Mouse (Mus musculus) embryonic facial prominence, embryonic 12.5 days (tissue): ENCODE data around the gene Kdm1b. TPM values are rescaled to one million over a fixed set of nuclear protein-coding genes. Genes with fewer than 3 reads are reported as not detected.

Experiments
- ATAC-seq: fragments of 200-750 bp; cut with Nextera tagmentation; 2 replicates; pipeline ENCODE4 v1.8.0; 2017; ENCODE audit not compliant: insufficient number of reproducible peaks, insufficient read depth, low FRiP score, low TSS enrichment
- H3K27ac ChIP-seq: fragments of 300-500 bp; sonication (generic); 2 replicates; pipeline ENCODE4 v1.5.1; 2016; ENCODE audit warnings: mild to moderate bottlenecking
- H3K27me3 ChIP-seq: fragments of 300-500 bp; sonication (generic); 2 replicates; pipeline ENCODE4 v1.6.1; 2016; ENCODE audit warnings: mild to moderate bottlenecking, moderate library complexity
- H3K36me3 ChIP-seq: fragments of 300-500 bp; sonication (generic); 2 replicates; pipeline ENCODE4 v1.6.1; 2016; ENCODE audit warnings: mild to moderate bottlenecking
- H3K4me1 ChIP-seq: fragments of 300-500 bp; sonication (generic); 2 replicates; pipeline ENCODE4 v1.6.1; 2016
- H3K4me2 ChIP-seq: fragments of 300-500 bp; sonication (generic); replicated peaks from 2 replicates; pipeline ENCODE4 v1.6.1; 2016; ENCODE audit warnings: mild to moderate bottlenecking, moderate library complexity
- H3K4me3 ChIP-seq: fragments of 300-500 bp; sonication (generic); 2 replicates; pipeline ENCODE4 v1.5.1; 2016; ENCODE audit warnings: mild to moderate bottlenecking
- H3K9ac ChIP-seq: fragments of 300-500 bp; sonication (generic); 2 replicates; pipeline ENCODE4 v1.6.1; 2016; ENCODE audit warnings: mild to moderate bottlenecking, moderate library complexity
- H3K9me3 ChIP-seq: fragments of 300-500 bp; sonication (generic); 2 replicates; pipeline ENCODE4 v1.6.1; 2016; ENCODE audit warnings: mild to moderate bottlenecking, moderate library complexity
- WGBS: fragments of 180-500 bp; shearing (Covaris S2); methylation state at CpG from one replicate; pipeline ENCODE4 v1.1.7; 2016; 5-methylcytosine and 5-hydroxymethylcytosine counted together
- polyA plus RNA-seq: library from polyadenylated mRNA; unstranded; fragments of >200 nt; fragmentation: Nextera tagmentation; extraction: Ambion mirVana; gene quantifications from 2 replicates; pipeline ENCODE4 v1.2.1, GENCODE M21; 2016

The Kdm1b gene
- polyA plus RNA-seq, 1 experiment from 2014 or later, result 14.8 TPM

GRCm38 (mm10) chr13:47116000-47116399 lies 72.7 kb downstream of the Kdm1b start:
- no peak overlapping the region for H3K4me2 ChIP-seq
- H3K27me3 ChIP-seq, result no peaks in the 10 kb centered on the region
- H3K36me3 ChIP-seq, result no peaks in the 10 kb centered on the region
- H3K4me3 ChIP-seq, result no peak overlapping the region
- H3K9me3 ChIP-seq, result no peaks in the 10 kb centered on the region
- H3K9ac ChIP-seq, result no peak overlapping the region
- no peak for ATAC-seq
- 94% methylated on average over 3 of the region's 3 CpGs for WGBS
- no peaks in the 10 kb centered on the region for H3K4me1 ChIP-seq
- H3K27ac ChIP-seq, result no peak overlapping the region

DNA sequence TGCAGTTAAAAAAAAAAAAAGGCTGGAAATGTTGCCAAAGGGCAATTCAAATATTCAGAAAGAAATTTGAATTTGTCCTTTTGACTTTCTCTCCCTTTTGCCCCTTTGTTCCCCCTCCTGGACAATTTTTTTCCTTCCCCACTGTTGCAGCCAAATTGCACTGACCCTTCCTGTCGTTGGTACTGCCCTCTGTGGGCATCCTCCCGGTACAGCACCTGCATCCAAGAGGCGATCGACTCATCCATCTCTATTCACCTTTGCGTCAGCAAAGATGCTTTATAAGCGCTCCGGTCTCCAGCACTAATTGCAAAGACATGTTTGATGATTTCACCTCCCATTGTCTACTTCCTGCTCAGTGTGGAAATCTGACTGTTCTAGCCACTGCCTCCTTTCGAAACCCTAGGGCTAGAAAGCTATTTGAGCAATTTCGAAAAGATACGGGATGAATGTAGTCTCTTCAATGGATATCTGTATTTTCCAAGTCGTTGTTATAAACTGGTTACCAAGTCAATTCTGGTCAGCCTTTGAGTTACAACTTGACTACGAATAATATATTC lies 78.1 kb downstream of the Kdm1b start:
- no peak for ATAC-seq
- Histone ChIP-seq H3K4me3 (no peak overlapping the region), H3K4me1 (peaks cover 13% of the 10 kb centered on the region), H3K36me3 (no peaks in the 10 kb centered on the region), H3K27ac (no peak overlapping the region), H3K4me2 (no peak overlapping the region), H3K9me3 (no peaks in the 10 kb centered on the region), H3K9ac (no peak overlapping the region), H3K27me3 (peaks cover 9% of the 10 kb centered on the region; the same call in 1 of the 2 replicates)
- WGBS, result 37% methylated on average over 12 of the region's 12 CpGs

DNA sequence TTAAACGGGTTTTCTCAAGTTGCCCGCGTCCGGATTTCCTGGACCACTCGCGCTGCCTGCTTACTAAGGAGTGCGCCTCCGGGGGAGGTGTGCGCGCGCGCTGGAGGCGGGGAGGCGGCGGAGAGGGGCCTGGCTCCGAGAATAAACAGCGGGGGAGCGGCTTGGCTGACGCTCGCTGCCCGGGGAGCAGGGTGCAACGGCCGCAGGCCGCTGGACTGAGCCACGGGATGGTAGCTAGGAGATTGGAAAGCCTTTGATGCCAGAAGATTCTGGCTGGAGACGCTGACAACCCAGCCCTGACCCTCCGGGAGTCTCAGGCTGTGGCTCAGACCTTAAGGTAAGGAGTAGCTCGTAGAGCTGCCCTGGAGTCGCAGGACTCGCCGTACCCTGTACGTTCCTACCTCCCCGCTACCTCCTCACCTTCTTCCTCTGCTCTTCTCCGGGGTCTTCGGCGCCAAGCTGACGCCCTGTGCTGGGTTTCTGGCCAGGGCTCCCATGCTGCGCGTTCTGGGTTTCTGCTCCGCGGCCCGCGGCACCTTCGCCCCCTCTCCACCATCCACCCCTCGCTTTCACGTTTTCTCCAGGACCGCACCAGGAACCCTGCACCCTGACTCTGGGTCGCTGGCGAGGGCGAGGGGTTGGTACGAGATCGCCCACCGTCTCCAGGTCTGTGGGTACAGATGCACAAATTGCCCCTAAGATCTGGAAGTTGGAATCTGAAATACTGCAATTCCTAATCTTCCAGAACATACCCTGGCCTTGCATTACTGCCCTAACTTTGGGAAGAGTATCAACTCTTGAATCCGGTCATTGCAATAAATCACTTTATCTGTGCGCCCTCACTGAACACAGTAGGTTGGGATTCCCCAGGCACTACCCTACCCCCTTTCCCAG lies 79.5 kb downstream of the Kdm1b start, which contains the start of gene Rnf144b:
Gene Rnf144b, plus strand, starts transcription at position 120 of the 894 bp plus-strand sequence.
- Histone ChIP-seq H3K4me3 (peak within 1 kb of the TSS; percentile 49), H3K9ac (peak within 1 kb of the TSS; percentile 42), H3K4me1 (peaks cover 13% of the 10 kb centered on the region), H3K4me2 (peak within 1 kb of the TSS; percentile 77), H3K27me3 (peaks cover 9% of the 10 kb centered on the region; the same call in 1 of the 2 replicates), H3K9me3 (no peaks in the 10 kb centered on the region), H3K27ac (no peak within 1 kb of the TSS), H3K36me3 (no peaks in the 10 kb centered on the region)
- WGBS, result 2% methylated on average over 55 of the region's 55 CpGs
- ATAC-seq, result 0 out of 2 replicates have a peak, but pooled peaks have one; percentile 52

GRCm38 (mm10) chr13:47124449-47124848 lies 81.2 kb downstream of the Kdm1b start:
- Histone ChIP-seq H3K9me3 (no peaks in the 10 kb centered on the region), H3K36me3 (no peaks in the 10 kb centered on the region), H3K9ac (no peak overlapping the region), H3K4me1 (peaks cover 13% of the 10 kb centered on the region), H3K4me3 (no peak overlapping the region), H3K27ac (no peak overlapping the region), H3K4me2 (no peak overlapping the region), H3K27me3 (peaks cover 9% of the 10 kb centered on the region; the same call in 1 of the 2 replicates)
- ATAC-seq, result no peak
- 37% methylated on average over 3 of the region's 3 CpGs for WGBS

DNA sequence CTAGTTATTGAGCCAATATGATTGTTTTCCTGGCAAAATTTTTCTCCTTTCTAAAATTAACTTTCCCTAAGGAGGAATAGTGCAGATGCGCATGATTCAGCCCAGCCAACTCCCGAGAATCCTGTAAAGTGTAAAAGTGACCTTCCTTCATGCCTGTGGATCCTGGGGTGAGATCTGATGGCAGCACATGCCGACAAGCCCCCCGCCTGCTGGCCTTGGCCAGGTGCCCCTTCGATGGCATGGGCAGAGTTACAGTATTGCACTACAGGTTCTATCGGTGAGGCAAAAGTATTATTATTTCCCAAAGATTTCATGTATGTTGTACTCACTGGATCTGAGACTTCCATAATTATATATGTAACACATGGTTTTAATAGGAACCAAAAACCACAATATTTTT lies 81.7 kb downstream of the Kdm1b start:
- Histone ChIP-seq H3K9me3 (no peaks in the 10 kb centered on the region), H3K27ac (no peak overlapping the region), H3K4me2 (no peak overlapping the region), H3K4me3 (no peak overlapping the region), H3K4me1 (peaks cover 13% of the 10 kb centered on the region), H3K9ac (no peak overlapping the region), H3K36me3 (no peaks in the 10 kb centered on the region), H3K27me3 (peaks cover 9% of the 10 kb centered on the region; the same call in 1 of the 2 replicates)
- WGBS, result 66% methylated on average over 6 of the region's 6 CpGs
- no peak for ATAC-seq

DNA sequence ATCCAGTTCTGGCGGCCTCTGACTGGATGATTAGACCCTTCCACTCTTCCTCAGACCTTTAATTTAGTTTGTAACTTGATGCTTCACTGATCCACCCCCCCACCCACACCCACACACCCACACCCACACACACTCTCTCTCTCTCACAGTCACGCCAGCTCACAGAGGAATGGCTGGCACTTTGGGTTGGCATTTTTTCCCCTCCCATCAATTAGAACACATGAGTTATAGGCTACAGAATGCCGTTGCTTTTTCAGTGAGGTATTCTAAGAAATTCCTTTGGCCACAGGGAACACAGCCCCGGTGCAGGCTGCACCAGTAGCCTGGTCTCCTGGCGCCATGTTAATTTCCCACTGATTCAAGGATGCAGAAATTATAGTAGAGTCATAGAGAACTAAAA lies 82.3 kb downstream of the Kdm1b start:
- 58% methylated on average over 5 of the region's 5 CpGs for WGBS
- H3K27me3 ChIP-seq, result peaks cover 9% of the 10 kb centered on the region; the same call in 1 of the 2 replicates
- H3K27ac ChIP-seq, result no peak overlapping the region
- no peaks in the 10 kb centered on the region for H3K9me3 ChIP-seq
- H3K4me2 ChIP-seq, result no peak overlapping the region
- no peak overlapping the region for H3K9ac ChIP-seq
- H3K4me3 ChIP-seq, result no peak overlapping the region
- ATAC-seq, result no peak
- H3K4me1 ChIP-seq, result peaks cover 13% of the 10 kb centered on the region
- H3K36me3 ChIP-seq, result no peaks in the 10 kb centered on the region

DNA sequence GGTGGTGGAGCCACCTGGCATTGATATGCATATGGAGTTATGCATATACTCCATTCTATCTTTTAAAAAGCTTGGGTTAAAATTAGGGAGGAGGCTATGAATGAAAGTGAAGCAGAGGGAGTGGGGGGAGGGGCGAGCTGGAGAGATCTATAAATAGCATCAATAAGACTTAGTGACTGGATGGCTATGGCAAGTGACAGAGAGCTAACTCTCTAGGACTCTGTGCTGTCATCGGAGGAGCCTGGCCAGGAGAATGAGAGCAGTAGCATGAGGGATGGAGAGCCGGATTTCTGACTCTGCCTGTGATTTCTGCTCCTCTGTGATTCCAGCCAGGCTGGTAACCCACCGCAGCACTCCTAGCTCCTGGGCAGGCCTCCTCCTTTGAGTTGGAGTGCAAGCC lies 85.8 kb downstream of the Kdm1b start:
- ATAC-seq, result no peak
- no peak overlapping the region for H3K9ac ChIP-seq
- no peaks in the 10 kb centered on the region for H3K27me3 ChIP-seq
- H3K36me3 ChIP-seq, result no peaks in the 10 kb centered on the region
- no peak overlapping the region for H3K27ac ChIP-seq
- H3K4me3 ChIP-seq, result no peak overlapping the region
- H3K4me1 ChIP-seq, result no peaks in the 10 kb centered on the region
- 57% methylated on average over 4 of the region's 4 CpGs for WGBS
- H3K9me3 ChIP-seq, result no peaks in the 10 kb centered on the region
- no peak overlapping the region for H3K4me2 ChIP-seq

DNA sequence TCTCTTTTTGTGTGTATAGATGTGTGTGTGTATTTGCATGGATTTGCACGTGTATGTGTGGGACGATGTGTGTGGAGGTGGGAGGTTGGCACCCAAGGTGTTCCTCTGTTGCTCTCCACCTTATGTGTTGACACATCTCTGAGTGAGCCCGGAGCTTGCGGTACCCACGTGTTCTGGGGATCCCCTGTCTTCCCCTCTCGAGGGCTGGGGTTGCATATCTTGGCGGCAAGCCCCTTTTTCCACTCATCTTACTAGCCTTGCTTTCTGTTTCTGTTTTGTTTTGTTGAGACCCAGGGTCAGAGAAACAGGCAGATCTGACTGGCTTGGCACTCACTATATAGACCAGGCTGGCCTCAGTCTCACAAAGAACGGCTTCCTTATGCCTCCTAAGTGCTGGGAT lies 89.8 kb downstream of the Kdm1b start:
- no peak overlapping the region for H3K4me3 ChIP-seq
- ATAC-seq, result no peak
- H3K4me2 ChIP-seq, result no peak overlapping the region
- no peaks in the 10 kb centered on the region for H3K9me3 ChIP-seq
- no peaks in the 10 kb centered on the region for H3K4me1 ChIP-seq
- H3K27me3 ChIP-seq, result no peaks in the 10 kb centered on the region
- no peaks in the 10 kb centered on the region for H3K36me3 ChIP-seq
- WGBS, result 92% methylated on average over 8 of the region's 8 CpGs
- no peak overlapping the region for H3K27ac ChIP-seq
- no peak overlapping the region for H3K9ac ChIP-seq

DNA sequence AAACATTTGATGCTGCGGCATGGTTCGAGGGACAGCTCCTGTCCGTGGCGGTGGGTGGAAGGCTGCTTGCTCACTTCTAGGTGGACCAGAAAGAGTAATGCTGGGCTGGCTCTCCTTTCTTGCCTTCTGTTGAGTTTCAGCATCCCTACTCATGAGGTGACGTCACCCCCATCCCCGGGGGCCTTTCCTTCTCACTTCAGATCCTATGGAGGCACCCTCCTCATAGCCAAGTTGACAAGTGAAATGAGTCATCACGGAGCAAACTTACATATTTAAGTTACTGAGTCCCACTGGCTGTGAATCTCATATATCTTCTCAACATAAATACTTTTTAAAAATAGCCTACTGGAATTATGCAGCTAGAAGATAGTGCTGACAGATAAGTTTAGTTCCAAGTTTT lies 91.5 kb downstream of the Kdm1b start:
- no peak overlapping the region for H3K27ac ChIP-seq
- no peaks in the 10 kb centered on the region for H3K4me1 ChIP-seq
- no peak overlapping the region for H3K9ac ChIP-seq
- H3K4me3 ChIP-seq, result no peak overlapping the region
- no peak for ATAC-seq
- no peaks in the 10 kb centered on the region for H3K9me3 ChIP-seq
- no peaks in the 10 kb centered on the region for H3K27me3 ChIP-seq
- H3K4me2 ChIP-seq, result no peak overlapping the region
- WGBS, result 92% methylated on average over 7 of the region's 7 CpGs
- no peaks in the 10 kb centered on the region for H3K36me3 ChIP-seq

Other genes starting within 250 kb of the Kdm1b start
- 22.9 and 27.8 TPM in 2 replicates for gene Kif13a, start 113.6 kb upstream of the Kdm1b start, polyA plus RNA-seq
- gene Nhlrc1, start 28.6 kb upstream of the Kdm1b start, polyA plus RNA-seq, result 4.9 and 5.7 TPM in 2 replicates
- gene Tpmt, start 1.2 kb downstream of the Kdm1b start, polyA plus RNA-seq, result 25.5 and 27.7 TPM in 2 replicates
- gene Dek, start 62.7 kb downstream of the Kdm1b start, polyA plus RNA-seq, result 328 and 346 TPM in 2 replicates
- gene Rnf144b, start 79.2 kb downstream of the Kdm1b start, polyA plus RNA-seq, result 1.00 and 1.1 TPM in 2 replicates